ENCODE assay signal across 11 mouse cellular contexts in genomic region chr5:26535556-26535955, GRCm38 (mm10).
DNase-seq lines count a peak whose midpoint lies in the region; ATAC-seq lines count a peak whose summit lies in the region.
"Had no signal": no experiment of that assay in that cellular context is flagged by ENCODE, and none has a peak within 500 bp of the region (broad histone marks: within the 10 kb centered on the region; RNA-seq: fewer than 3 reads in every experiment).

No protein-coding gene starts in this region.

- peak; percentile 26 for DNase-seq in gastrocnemius, postnatal 14 days
- DNase-seq in gastrocnemius, adult 8-10 months (ENCODE audit: low spot score in 2 of 2): no peak
- peak; percentile 15 for DNase-seq in ovary, postnatal 10 days (ENCODE audit: low spot score)
- DNase-seq in ovary, adult 18-20 months (ENCODE audit: low spot score): no peak
- peak; percentile 15 for DNase-seq in testis, postnatal 14 days (ENCODE audit: low spot score)
- DNase-seq in left cerebral cortex, postnatal 4 days: no peak
- no peak for DNase-seq in c-Kit-positive CD71-positive TER-119-positive erythroid progenitor cells, embryonic 14.5 days (ENCODE audit: low spot score)
- DNase-seq: gastrocnemius, postnatal 25 days had no signal

- no peaks in the 10 kb centered on the region for H3K9me3 ChIP-seq in kidney, embryonic 14.5 days (ENCODE audit: control insufficient read depth, low read length)
- H3K9me3 ChIP-seq: midbrain, embryonic 12.5 days had no signal

- intact Hi-C loops in gastrocnemius, postnatal 14 days (cut with DNase I; ENCODE audit: low total_unique reads): no loop called here
- intact Hi-C loops in left cerebral cortex, postnatal 4 days (cut with DNase I): no loop called here

- no peaks in the 10 kb centered on the region for H3K27me3 ChIP-seq in kidney, embryonic 14.5 days (ENCODE audit: control insufficient read depth, insufficient read depth, low read length)
- H3K27me3 ChIP-seq: midbrain, embryonic 12.5 days had no signal

- H3K4me1 ChIP-seq in kidney, embryonic 14.5 days (ENCODE audit: control insufficient read depth, insufficient read depth, low read length): no peaks in the 10 kb centered on the region
- H3K4me1 ChIP-seq: midbrain, embryonic 12.5 days had no signal

- WGBS in kidney, embryonic 14.5 days: 28% methylated on average over 6 of the region's 6 CpGs

- no peak overlapping the region for H3K27ac ChIP-seq in kidney, embryonic 14.5 days (ENCODE audit: low read depth, low read length)
- H3K27ac ChIP-seq: midbrain, embryonic 12.5 days had no signal

- H3K4me2 ChIP-seq in kidney, embryonic 14.5 days (replicated peaks; ENCODE audit: low read depth, low read length): no peak overlapping the region
- H3K4me2 ChIP-seq: midbrain, embryonic 12.5 days had no signal

- H3K4me3 ChIP-seq in kidney, embryonic 14.5 days (ENCODE audit: low read length): no peak overlapping the region
- H3K4me3 ChIP-seq: midbrain, embryonic 12.5 days had no signal

- ATAC-seq in kidney, embryonic 14.5 days (ENCODE audit: low FRiP score, low TSS enrichment): peak; percentile 66; the same call in 1 of the 2 replicates
- ATAC-seq: CD4-positive, CD25-positive, alpha-beta regulatory T cell, adult 4 months had no signal

- H3K36me3 ChIP-seq in kidney, embryonic 14.5 days (ENCODE audit: control insufficient read depth, insufficient read depth, low read length): no peaks in the 10 kb centered on the region
- H3K36me3 ChIP-seq: midbrain, embryonic 12.5 days had no signal

- H3K9ac ChIP-seq in kidney, embryonic 14.5 days (ENCODE audit: low read depth, low read length): no peak overlapping the region
- H3K9ac ChIP-seq: midbrain, embryonic 12.5 days had no signal

Comparison
In these comparisons a context has a peak if more than half of its experiments do, and no peak if none do; other contexts are left out.
1. DNase-seq: peak in gastrocnemius, postnatal 14 days (single experiment), ovary, postnatal 10 days (single experiment) and testis, postnatal 14 days (single experiment); none in gastrocnemius, adult 8-10 months (0 of 2), ovary, adult 18-20 months (single experiment), left cerebral cortex, postnatal 4 days (single experiment) and c-Kit-positive CD71-positive TER-119-positive erythroid progenitor cells, embryonic 14.5 days (single experiment).